Mouse (Mus musculus): ENCODE measurements around the gene Tlr5. TPM values are rescaled to one million over a fixed set of nuclear protein-coding genes. Genes with fewer than 3 reads are reported as not detected.

The Tlr5 gene
- polyA plus RNA-seq, 1 experiment from 2014 or later: 0.69 TPM

- DNase-seq (ENCODE audit: low spot score): no peak
- Histone ChIP-seq H3K27ac (no peak overlapping the region), H3K9me3 (replicated peaks) (no peaks in the 10 kb centered on the region), H3K4me3 (no peak overlapping the region), H3K4me1 (no peaks in the 10 kb centered on the region), H3K36me3 (no peaks in the 10 kb centered on the region), H3K27me3 (ENCODE audit: low read depth, poor library complexity, severe bottlenecking) (no peaks in the 10 kb centered on the region)
- WGBS: 84% methylated on average over 19 of the region's 19 CpGs
Observed at GRCm38 (mm10) chr1:182927878-182928851, 26.4 kb upstream of the Tlr5 start.

- no peak for DNase-seq (ENCODE audit: low spot score)
- 41% methylated on average over 6 of the region's 6 CpGs for WGBS
- H3K9me3 ChIP-seq (replicated peaks): no peaks in the 10 kb centered on the region
- no peaks in the 10 kb centered on the region for H3K27me3 ChIP-seq (ENCODE audit: low read depth, poor library complexity, severe bottlenecking)
- no peak overlapping the region for H3K27ac ChIP-seq
- no peaks in the 10 kb centered on the region for H3K36me3 ChIP-seq
- H3K4me3 ChIP-seq: no peak overlapping the region
- peaks cover 7% of the 10 kb centered on the region; the same call in 1 of the 2 replicates for H3K4me1 ChIP-seq
Observed at GRCm38 (mm10) chr1:182935469-182935868, 19.1 kb upstream of the Tlr5 start.

- peaks cover 7% of the 10 kb centered on the region; the same call in 1 of the 2 replicates for H3K4me1 ChIP-seq
- no peak overlapping the region for H3K27ac ChIP-seq
- WGBS: 75% methylated on average over 10 of the region's 10 CpGs
- H3K27me3 ChIP-seq (ENCODE audit: low read depth, poor library complexity, severe bottlenecking): no peaks in the 10 kb centered on the region; the same call in 1 of the 2 replicates
- DNase-seq (ENCODE audit: low spot score): no peak
- no peak overlapping the region for H3K4me3 ChIP-seq
- H3K36me3 ChIP-seq: no peaks in the 10 kb centered on the region
- no peaks in the 10 kb centered on the region for H3K9me3 ChIP-seq (replicated peaks)
Observed at GRCm38 (mm10) chr1:182937486-182938120, 17.0 kb upstream of the Tlr5 start.

DNA sequence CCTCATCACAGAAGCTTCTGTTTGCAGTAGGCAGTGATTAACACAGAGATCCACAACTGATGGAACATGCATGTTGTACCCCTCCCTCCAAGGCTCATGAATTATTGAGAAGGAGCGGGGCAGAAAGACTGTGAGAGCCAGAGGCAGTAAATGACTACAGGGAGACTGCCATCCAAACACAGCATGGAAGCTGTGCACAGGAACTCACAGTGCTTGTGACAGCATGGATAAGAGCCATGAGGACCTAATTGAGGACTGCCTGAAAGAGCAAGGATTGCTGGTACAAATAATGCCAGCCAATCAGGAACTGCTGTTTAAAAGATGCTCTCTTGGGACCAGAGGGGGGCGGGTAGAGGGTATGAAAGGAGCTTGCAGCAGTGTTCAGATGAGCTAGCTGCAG, 12.7 kb upstream of the Tlr5 start:
- no peak for DNase-seq (ENCODE audit: low spot score)
- WGBS: 78% methylated on average over 2 of the region's 2 CpGs
- Histone ChIP-seq H3K27ac (no peak overlapping the region), H3K4me3 (no peak overlapping the region), H3K27me3 (ENCODE audit: low read depth, poor library complexity, severe bottlenecking) (no peaks in the 10 kb centered on the region; the same call in 1 of the 2 replicates), H3K4me1 (peaks cover 7% of the 10 kb centered on the region; the same call in 1 of the 2 replicates), H3K36me3 (no peaks in the 10 kb centered on the region), H3K9me3 (replicated peaks) (no peaks in the 10 kb centered on the region)

DNA sequence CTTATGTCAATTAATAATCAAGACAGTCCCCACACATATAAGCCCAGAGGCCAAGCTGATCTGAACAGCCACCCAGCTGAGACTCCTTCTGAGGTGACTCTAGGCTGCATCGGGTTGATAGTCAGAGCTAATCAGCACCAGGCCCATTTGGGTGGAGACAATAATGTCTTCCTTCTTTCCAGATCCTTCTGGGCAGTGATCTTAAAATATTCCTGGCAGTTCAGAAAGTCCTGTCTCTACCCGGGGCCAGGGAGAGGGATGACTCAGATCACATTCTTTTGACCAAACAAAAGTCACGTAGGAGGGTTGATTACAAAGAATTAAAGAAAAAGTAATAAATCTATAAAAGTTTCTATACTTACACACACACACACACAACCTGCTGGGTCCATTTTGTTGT, 10.7 kb upstream of the Tlr5 start:
- no peaks in the 10 kb centered on the region for H3K4me1 ChIP-seq
- DNase-seq (ENCODE audit: low spot score): no peak
- no peaks in the 10 kb centered on the region; the same call in 1 of the 2 replicates for H3K27me3 ChIP-seq (ENCODE audit: low read depth, poor library complexity, severe bottlenecking)
- 89% methylated on average over 3 of the region's 3 CpGs for WGBS
- no peaks in the 10 kb centered on the region for H3K9me3 ChIP-seq (replicated peaks)
- no peak overlapping the region for H3K27ac ChIP-seq
- no peaks in the 10 kb centered on the region for H3K36me3 ChIP-seq
- no peak overlapping the region for H3K4me3 ChIP-seq

DNA sequence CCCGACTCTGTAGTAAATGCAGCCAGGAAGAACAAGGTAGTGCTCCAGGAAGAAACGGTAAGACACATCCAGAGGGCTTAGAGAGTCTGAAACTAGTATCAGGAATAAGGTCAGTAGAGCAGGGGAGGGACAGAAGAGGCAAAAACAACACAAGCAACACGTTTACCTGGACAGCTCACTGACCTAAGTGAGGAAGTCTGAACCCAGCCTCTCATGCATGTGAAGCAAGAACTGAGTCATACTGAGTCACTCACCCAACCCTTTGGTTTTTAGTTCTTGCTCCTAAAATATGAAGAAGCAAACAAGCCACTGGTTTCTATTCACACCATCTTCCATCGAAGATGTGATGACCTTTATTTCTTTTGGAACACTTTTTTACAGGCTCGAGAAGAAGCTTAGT, 9.9 kb upstream of the Tlr5 start:
- DNase-seq (ENCODE audit: low spot score): no peak
- Histone ChIP-seq H3K36me3 (no peaks in the 10 kb centered on the region), H3K27me3 (ENCODE audit: low read depth, poor library complexity, severe bottlenecking) (no peaks in the 10 kb centered on the region; the same call in 1 of the 2 replicates), H3K9me3 (replicated peaks) (no peaks in the 10 kb centered on the region), H3K27ac (no peak overlapping the region), H3K4me3 (no peak overlapping the region), H3K4me1 (no peaks in the 10 kb centered on the region)
- 77% methylated on average over 5 of the region's 5 CpGs for WGBS

DNA sequence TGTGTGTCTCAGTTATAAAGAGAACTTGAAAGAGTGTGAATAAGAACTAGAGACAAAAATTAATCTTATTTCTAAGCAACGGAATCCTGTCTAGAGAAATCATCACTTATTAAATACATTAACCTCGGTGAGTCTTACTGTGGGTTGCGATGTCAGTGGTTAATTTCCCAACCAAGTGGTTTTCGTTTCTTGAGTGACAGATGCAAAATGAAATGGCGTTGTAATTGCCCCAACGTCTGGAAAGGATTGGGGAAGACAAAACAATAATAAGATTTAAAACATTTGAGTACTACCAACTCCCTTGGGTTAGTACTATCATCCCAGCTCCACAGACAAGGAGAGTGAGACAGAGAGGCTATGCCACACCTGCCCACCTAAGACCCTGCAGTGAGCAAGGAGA, 9.0 kb upstream of the Tlr5 start:
- Histone ChIP-seq H3K9me3 (replicated peaks) (no peaks in the 10 kb centered on the region), H3K27ac (no peak overlapping the region), H3K27me3 (ENCODE audit: low read depth, poor library complexity, severe bottlenecking) (no peaks in the 10 kb centered on the region; the same call in 1 of the 2 replicates), H3K36me3 (no peaks in the 10 kb centered on the region), H3K4me3 (no peak overlapping the region), H3K4me1 (no peaks in the 10 kb centered on the region)
- DNase-seq (ENCODE audit: low spot score): no peak
- WGBS: 84% methylated on average over 6 of the region's 6 CpGs

GRCm38 (mm10) chr1:182951298-182951697, 3.3 kb upstream of the Tlr5 start:
- DNase-seq (ENCODE audit: low spot score): no peak
- H3K9me3 ChIP-seq (replicated peaks): no peaks in the 10 kb centered on the region
- H3K36me3 ChIP-seq: no peaks in the 10 kb centered on the region
- H3K27me3 ChIP-seq (ENCODE audit: low read depth, poor library complexity, severe bottlenecking): peaks cover 13% of the 10 kb centered on the region
- H3K4me3 ChIP-seq: no peak overlapping the region
- peaks cover 30% of the 10 kb centered on the region for H3K4me1 ChIP-seq
- 81% methylated on average over 9 of the region's 9 CpGs for whole genome bisulfite sequencing
- no peak overlapping the region for H3K27ac ChIP-seq

- no peaks in the 10 kb centered on the region for H3K36me3 ChIP-seq
- H3K9me3 ChIP-seq (replicated peaks): no peaks in the 10 kb centered on the region
- H3K4me3 ChIP-seq: no peak overlapping the region
- H3K4me1 ChIP-seq: peaks cover 30% of the 10 kb centered on the region
- no peak overlapping the region for H3K27ac ChIP-seq
- 19% methylated on average over 3 of the region's 3 CpGs for WGBS
- DNase-seq (ENCODE audit: low spot score): no peak
- H3K27me3 ChIP-seq (ENCODE audit: low read depth, poor library complexity, severe bottlenecking): peaks cover 29% of the 10 kb centered on the region
Observed at GRCm38 (mm10) chr1:182953165-182953564, 1.4 kb upstream of the Tlr5 start.

- Histone ChIP-seq H3K36me3 (no peaks in the 10 kb centered on the region), H3K9me3 (replicated peaks) (no peaks in the 10 kb centered on the region), H3K4me3 (no peak overlapping the region), H3K4me1 (peaks cover 32% of the 10 kb centered on the region), H3K27me3 (ENCODE audit: low read depth, poor library complexity, severe bottlenecking) (peaks cover 34% of the 10 kb centered on the region), H3K27ac (no peak overlapping the region)
- DNase-seq (ENCODE audit: low spot score): no peak
- WGBS: 63% methylated on average over 4 of the region's 4 CpGs
Observed at GRCm38 (mm10) chr1:182953667-182954066, 921 bp upstream of the Tlr5 start.

- no peaks in the 10 kb centered on the region for H3K9me3 ChIP-seq (replicated peaks)
- no peaks in the 10 kb centered on the region for H3K36me3 ChIP-seq
- peaks cover 40% of the 10 kb centered on the region for H3K27me3 ChIP-seq (ENCODE audit: low read depth, poor library complexity, severe bottlenecking)
- H3K27ac ChIP-seq: peak overlapping the region; percentile 81
- no peak for DNase-seq (ENCODE audit: low spot score)
- H3K4me1 ChIP-seq: peaks cover 43% of the 10 kb centered on the region
- WGBS: 14% methylated on average over 15 of the region's 15 CpGs
- H3K4me3 ChIP-seq: peak overlapping the region; percentile 55
Observed at GRCm38 (mm10) chr1:182955047-182955620, 546 bp downstream of the Tlr5 start.

DNA sequence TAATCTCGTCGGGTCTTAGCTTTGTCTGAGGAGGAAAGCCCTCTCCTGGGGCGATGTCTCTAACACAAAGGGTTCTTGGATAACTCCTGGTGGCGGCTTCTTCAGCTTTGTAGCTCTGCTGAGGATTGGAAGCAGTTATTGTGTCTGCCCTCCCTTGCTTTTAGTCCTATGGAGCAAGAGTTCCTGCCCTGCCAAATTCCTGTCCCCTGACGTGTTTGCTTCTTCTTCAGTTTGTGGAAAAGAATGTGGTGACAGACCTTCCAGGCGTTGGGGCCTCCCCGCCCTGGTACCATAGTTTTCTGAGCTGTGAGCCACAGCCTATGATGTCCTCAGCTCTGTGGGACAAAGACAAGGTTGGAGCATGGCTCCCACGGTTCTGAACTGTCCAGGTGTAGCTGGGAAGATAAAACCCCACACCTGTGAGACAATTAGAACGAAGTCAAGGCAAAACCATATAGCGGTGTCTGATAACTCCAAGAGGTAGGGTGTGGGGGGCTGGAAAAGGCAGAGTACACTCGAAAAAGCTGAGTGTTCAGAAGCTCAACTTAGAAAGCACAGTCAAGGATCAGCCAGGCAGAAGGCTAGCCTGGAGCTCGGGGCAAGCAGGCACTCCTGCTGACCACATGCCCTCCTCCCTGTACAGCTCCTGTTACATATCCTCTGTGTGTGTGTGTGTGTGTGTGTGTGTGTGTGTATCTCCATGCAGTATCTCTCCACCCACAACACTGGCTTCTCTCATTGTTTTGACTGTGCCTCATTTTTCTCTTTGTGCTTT, 1.8 kb downstream of the Tlr5 start:
- H3K27me3 ChIP-seq (ENCODE audit: low read depth, poor library complexity, severe bottlenecking): peaks cover 49% of the 10 kb centered on the region
- DNase-seq (ENCODE audit: low spot score): no peak
- no peak overlapping the region for H3K27ac ChIP-seq
- H3K36me3 ChIP-seq: no peaks in the 10 kb centered on the region
- H3K4me3 ChIP-seq: no peak overlapping the region
- WGBS: 78% methylated on average over 12 of the region's 12 CpGs
- peaks cover 48% of the 10 kb centered on the region for H3K4me1 ChIP-seq
- no peaks in the 10 kb centered on the region for H3K9me3 ChIP-seq (replicated peaks)
